Mouse (Mus musculus) embryonic fibroblast, embryonic 13.5 days (primary cell): ENCODE data around the gene Capn11. TPM values are rescaled to one million over a fixed set of nuclear protein-coding genes. Genes with fewer than 3 reads are reported as not detected.

ENCODE experiments used
- H3K27ac ChIP-seq: 2 replicates; pipeline ENCODE4 v1.5.1; 2012; ENCODE audit warnings: low read length, control low read depth, inconsistent platforms; ENCODE audit not compliant: insufficient read depth
- H3K4me1 ChIP-seq: 2 replicates; pipeline ENCODE4 v1.6.1; 2011; ENCODE audit warnings: low read length; ENCODE audit not compliant: control insufficient read depth, insufficient read depth
- H3K4me3 ChIP-seq: 2 replicates; pipeline ENCODE4 v1.5.1; 2011; ENCODE audit warnings: mild to moderate bottlenecking, control low read depth, low read length; ENCODE audit not compliant: insufficient read depth
- CTCF ChIP-seq: IDR thresholded peaks from 2 replicates; pipeline ENCODE4 v1.5.1; 2011; ENCODE audit warnings: mild to moderate bottlenecking, control low read depth, low read length, moderate library complexity, borderline replicate concordance; ENCODE audit not compliant: insufficient read depth
- POLR2A ChIP-seq: IDR thresholded peaks from 2 replicates; pipeline ENCODE4 v1.6.1; 2011; ENCODE audit warnings: low read depth, mild to moderate bottlenecking, control low read depth, low read length, moderate library complexity
- polyA plus RNA-seq: library from polyadenylated mRNA; stranded (reverse); fragments of >200 nt; gene quantifications from 2 replicates; pipeline ENCODE4 v1.2.4, GENCODE M21; 2011; ENCODE audit warnings: low read depth; ENCODE audit not compliant: missing spikeins, insufficient read length

Gene Capn11
- polyA plus RNA-seq, 1 experiment: not detected

DNA sequence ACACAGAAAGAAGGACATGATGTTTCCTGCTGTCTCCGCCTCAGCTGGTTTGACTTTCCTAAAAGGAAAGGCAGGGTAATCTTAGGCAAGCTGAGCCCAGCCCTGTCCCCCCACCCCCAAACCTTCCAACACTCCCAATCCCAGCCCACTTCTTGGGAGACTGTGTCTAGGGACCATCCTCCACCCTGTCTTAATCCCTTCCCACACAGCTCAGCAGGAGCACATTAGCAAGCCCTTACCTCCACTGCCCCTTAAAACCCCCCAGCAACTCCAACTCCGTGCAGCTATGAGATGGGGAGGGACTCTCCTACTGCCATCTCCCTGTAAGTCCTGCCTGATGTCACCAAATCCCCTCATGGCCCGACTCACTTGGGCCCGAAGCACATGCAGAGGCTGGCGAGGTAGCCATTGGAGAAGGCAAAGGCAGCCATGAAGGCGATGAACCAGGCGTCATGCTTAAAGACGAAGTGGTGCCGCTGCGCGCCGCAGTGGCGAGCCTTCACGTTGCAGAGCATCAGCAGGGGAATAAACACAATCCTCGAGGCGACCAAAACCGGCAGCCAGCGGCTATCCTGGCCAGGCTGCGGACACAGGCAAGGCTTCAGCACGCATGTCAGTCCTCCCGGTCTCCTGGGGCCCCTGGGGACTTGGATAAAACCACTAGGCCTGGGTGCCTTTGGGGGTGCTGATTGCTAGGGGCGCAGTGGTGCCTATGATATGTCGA is 73.2 kb downstream of the Capn11 start:
- no peak overlapping the region for H3K4me3 ChIP-seq

DNA sequence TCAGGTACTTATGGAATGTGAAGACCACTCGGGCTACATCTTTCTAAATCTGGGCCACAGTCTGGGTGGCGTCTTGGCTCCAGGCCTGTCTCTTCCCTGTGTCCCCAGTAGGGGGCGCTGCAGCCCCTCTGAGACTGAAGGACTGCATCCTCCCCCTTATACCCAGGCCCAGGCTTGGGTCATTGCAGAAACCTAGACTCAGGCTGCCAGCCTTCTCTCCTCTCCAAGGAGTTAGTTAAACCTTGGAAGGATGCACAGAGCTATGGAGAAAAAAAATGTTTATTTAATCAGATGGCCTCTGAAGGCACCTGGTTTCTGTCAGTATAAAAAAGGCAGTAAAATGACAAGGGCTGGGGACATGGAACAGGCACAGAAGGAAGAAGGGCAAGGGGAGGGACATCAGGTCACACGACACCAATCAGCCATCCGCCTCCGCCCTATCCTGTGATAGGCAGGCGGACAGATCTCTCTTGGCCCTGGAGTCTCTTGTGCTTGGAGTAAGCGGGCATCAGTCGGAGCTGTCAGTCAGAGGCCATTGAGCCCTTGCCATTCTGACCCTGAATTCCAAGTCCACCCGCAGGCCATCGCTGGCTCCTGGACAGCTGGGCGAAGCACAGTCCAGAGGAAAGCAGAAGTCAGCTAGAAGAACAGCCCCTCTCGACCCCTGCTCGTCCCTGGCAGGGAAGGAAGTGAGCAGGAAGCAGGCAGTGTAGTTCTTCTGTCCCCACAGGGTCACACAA is 74.0 kb downstream of the Capn11 start:
- Histone ChIP-seq H3K4me1 (peaks cover 5% of the 10 kb centered on the region), H3K4me3 (no peak overlapping the region), H3K27ac (peak overlapping the region; percentile 55)
- TF ChIP-seq CTCF: peak; percentile 56
- TF ChIP-seq POLR2A: no peak

More for the DNA sequence above, 73.2 kb downstream of the Capn11 start:
- Histone ChIP-seq H3K27ac (no peak overlapping the region), H3K4me1 (peaks cover 5% of the 10 kb centered on the region)
- TF ChIP-seq CTCF (no peak), POLR2A (no peak)

DNA sequence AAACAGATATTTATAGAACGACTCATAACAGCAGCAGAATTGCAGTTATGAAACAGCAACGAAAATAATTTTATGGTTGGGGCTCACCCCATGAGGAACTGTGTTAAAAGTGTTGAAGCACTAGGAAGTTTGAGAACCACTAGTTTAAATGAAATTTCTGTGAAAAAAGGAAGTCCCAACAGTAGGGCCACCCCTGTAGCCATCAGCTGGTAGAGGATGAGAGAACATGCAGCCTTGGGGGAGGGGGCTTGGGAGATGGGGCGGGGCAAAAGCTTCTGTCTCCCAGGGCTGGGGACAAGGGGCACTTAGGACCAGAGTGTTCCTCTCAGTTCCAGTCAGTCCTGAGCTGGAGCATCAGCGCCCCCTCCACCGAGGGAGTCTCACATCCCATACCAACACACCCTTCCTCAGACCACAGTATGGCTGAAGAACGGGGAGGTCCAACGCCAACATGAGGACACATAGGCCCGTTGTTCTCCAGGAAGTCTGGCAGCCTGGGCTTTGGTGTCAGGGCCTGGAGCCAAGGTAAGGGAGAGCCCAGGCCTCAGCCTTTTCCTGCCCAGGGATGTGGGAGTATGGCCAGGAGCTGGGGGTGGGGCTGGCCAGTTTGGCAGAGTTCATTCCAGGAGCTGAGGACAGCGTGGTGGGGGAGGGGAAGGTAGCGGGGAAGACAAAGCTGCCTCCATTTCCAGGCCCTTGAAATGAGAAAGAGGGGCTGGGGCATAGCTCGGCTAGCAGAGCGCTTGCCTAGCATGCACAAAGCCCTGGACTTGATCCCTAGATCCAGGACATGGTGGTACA is 74.8 kb downstream of the Capn11 start:
- Histone ChIP-seq H3K4me3 (no peak overlapping the region), H3K27ac (peak overlapping the region; percentile 55), H3K4me1 (peaks cover 5% of the 10 kb centered on the region)
- no peak for TF ChIP-seq POLR2A
- no peak for TF ChIP-seq CTCF

DNA sequence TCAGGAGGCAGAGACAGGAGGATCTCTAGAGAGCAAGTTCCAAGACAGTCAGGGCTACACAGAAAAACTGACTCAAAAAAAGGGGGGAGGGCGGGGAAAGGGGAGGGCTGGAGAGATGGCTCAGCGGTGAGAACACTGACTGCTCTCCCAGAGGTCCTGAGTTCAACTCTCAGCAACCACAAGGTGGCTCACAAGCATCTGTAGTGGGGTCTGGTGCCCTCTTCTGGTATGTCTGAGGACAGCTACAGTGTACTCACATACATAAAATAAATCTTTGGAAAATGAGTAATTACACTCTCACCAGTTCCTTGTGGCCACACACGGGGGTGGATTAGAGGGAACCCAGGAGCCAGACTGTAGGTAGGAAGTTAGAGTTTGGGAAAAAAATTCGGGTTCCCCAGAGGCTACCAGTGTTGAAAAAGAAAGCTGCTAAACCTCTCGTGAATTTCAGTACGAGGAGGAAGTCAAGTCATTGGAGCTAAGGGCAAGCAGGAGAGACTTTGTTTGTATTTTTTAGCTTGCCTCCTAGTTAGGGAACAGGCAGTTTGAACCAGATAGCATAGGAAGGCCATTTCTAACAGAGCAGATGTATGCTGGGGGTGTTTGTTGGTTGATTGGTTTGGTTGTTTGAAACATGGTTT is 76.3 kb downstream of the Capn11 start:
- Histone ChIP-seq H3K27ac (no peak overlapping the region), H3K4me3 (no peak overlapping the region), H3K4me1 (peaks cover 5% of the 10 kb centered on the region)
- TF ChIP-seq POLR2A (no peak), CTCF (0 out of 2 replicates have a peak, but pooled peaks have one; percentile 11)

DNA sequence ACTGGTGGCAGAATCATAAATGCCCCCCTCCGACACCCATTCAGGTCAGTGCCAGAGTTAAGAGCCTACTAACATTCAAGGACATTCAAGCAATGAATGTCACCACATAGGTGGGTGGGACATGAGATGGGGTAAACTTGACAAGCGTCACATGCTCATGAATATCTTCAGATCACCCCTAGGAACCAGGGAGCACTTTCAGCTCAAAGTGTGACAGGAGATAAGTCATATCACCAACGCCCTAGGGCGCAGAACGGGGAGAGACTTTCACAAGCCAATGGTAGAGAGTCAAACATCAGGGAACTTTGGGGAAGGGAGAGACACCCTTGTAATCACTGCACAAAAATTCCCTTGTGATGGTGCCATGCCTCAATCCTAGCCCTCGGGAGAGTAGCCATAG is 76.9 kb downstream of the Capn11 start:
- Histone ChIP-seq H3K27ac (no peak overlapping the region), H3K4me1 (peaks cover 5% of the 10 kb centered on the region), H3K4me3 (no peak overlapping the region)
- TF ChIP-seq POLR2A (no peak), CTCF (no peak)

DNA sequence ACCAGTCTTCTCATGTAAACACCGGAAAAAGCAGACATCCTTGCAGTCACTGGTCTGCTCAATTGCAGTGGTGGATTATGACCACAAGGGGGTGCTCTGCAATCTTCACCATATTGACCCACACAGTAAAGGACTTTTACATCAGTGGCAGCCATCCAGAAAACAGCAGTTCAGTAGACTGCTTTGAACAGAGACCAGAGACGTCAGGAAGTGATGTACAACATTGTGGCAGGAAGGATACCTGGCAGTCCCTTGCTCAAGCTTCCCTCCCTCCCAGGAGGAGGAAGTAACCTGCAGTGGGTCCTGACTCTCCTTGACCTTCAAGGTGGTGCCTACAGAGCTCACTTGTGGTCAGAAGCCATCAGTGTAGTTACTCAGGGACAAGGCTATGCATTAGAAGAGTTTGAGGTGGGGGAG is 77.5 kb downstream of the Capn11 start:
- peak; percentile 30; the same call in 1 of the 2 replicates for TF ChIP-seq CTCF
- no peak for TF ChIP-seq POLR2A
- peaks cover 5% of the 10 kb centered on the region for H3K4me1 ChIP-seq
- no peak overlapping the region for H3K27ac ChIP-seq
- no peak overlapping the region for H3K4me3 ChIP-seq

DNA sequence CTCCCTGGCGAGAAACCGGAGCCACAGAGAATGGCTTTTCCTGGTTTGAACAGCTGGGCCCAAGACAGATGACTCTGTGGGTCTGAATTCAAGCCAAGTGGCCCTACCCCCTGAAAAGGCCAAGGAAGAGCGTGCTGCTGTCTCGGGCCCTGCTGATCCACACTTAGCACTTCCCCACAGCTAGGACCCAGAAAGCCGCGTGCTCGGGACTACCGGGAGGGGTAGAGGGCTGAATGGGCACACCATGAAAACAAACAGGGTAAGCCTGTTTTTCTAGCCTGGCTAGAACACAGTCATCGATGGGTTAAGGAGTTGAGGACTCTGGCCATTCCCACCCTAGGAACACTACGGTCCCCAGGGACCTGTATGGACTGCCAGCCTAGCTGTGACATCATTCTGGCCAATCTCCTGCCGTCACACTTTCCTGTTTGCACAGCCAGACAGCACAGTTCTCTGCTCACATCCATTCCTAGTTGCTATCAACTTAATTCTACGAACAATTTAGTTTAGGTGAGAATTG is 78.1 kb downstream of the Capn11 start:
- TF ChIP-seq POLR2A: no peak
- no peak for TF ChIP-seq CTCF
- peaks cover 5% of the 10 kb centered on the region for H3K4me1 ChIP-seq
- no peak overlapping the region for H3K4me3 ChIP-seq
- no peak overlapping the region for H3K27ac ChIP-seq

Other genes starting within 250 kb of the Capn11 start
- 38.6 and 52.1 TPM in 2 replicates for gene Cdc5l, start 225.6 kb downstream of the Capn11 start, polyA plus RNA-seq
- 0.58 TPM in 1 of 2 replicates, not detected in the other for gene Spats1, start 183.9 kb downstream of the Capn11 start, polyA plus RNA-seq
- gene Aars2, start 152.5 kb downstream of the Capn11 start, polyA plus RNA-seq: 6.7 and 7.3 TPM in 2 replicates
- gene Tcte1, start 135.9 kb downstream of the Capn11 start, polyA plus RNA-seq: not detected in 2 replicates
- 0.47 and 0.81 TPM in 2 replicates for gene Tmem151b, start 109.6 kb downstream of the Capn11 start, polyA plus RNA-seq
- gene Nfkbie, start 103.6 kb downstream of the Capn11 start, polyA plus RNA-seq: 4.3 and 6.2 TPM in 2 replicates
- 61.1 and 65.3 TPM in 2 replicates for gene Slc35b2, start 95.5 kb downstream of the Capn11 start, polyA plus RNA-seq
- gene Hsp90ab1, start 86.1 kb downstream of the Capn11 start, polyA plus RNA-seq: 1,481 and 1,562 TPM in 2 replicates
- gene Slc29a1, start 59.7 kb downstream of the Capn11 start, polyA plus RNA-seq: 81.9 and 90.3 TPM in 2 replicates
- not detected in 2 replicates for gene Mymx, start 57.2 kb downstream of the Capn11 start, polyA plus RNA-seq
- gene Mrpl14, start 27.0 kb upstream of the Capn11 start, polyA plus RNA-seq: 38.9 and 39.0 TPM in 2 replicates
- 42.8 and 54.0 TPM in 2 replicates for gene Tmem63b, start 27.6 kb upstream of the Capn11 start, polyA plus RNA-seq
- gene 1600014C23Rik, start 74.5 kb upstream of the Capn11 start, polyA plus RNA-seq: not detected in 2 replicates